Mouse (Mus musculus) heart, embryonic 13.5 days (tissue): ENCODE measurements around the gene Nup62. TPM values are rescaled to one million over a fixed set of nuclear protein-coding genes. Genes with fewer than 3 reads are reported as not detected.

Experiments
- ATAC-seq: fragments of 200-750 bp; cut with Nextera tagmentation; 2 replicates; pipeline ENCODE4 v1.8.0; 2017; ENCODE audit warnings: moderate TSS enrichment; ENCODE audit not compliant: insufficient number of reproducible peaks, low FRiP score, low TSS enrichment; ENCODE audit errors: extremely low read depth
- H3K27ac ChIP-seq: fragments of 300-500 bp; sonication (generic); replicated peaks from 2 replicates; pipeline ENCODE4 v1.5.1; 2015; ENCODE audit warnings: moderate library complexity, mild to moderate bottlenecking, inconsistent platforms
- H3K27me3 ChIP-seq: fragments of 300-500 bp; sonication (generic); replicated peaks from 2 replicates; pipeline ENCODE4 v1.6.1; 2015; ENCODE audit warnings: mild to moderate bottlenecking, inconsistent platforms
- H3K36me3 ChIP-seq: fragments of 300-500 bp; sonication (generic); 2 replicates; pipeline ENCODE4 v1.6.1; 2015; ENCODE audit warnings: mild to moderate bottlenecking, inconsistent platforms
- H3K4me1 ChIP-seq: fragments of 300-500 bp; sonication (generic); 2 replicates; pipeline ENCODE4 v1.6.1; 2015; ENCODE audit warnings: inconsistent platforms
- H3K4me2 ChIP-seq: fragments of 300-500 bp; sonication (generic); 2 replicates; pipeline ENCODE4 v1.6.1; 2015; ENCODE audit warnings: inconsistent platforms, mild to moderate bottlenecking, moderate library complexity
- H3K4me3 ChIP-seq: fragments of 300-500 bp; sonication (generic); 2 replicates; pipeline ENCODE4 v1.5.1; 2015; ENCODE audit warnings: moderate library complexity, mild to moderate bottlenecking, inconsistent platforms
- H3K9ac ChIP-seq: fragments of 300-500 bp; sonication (generic); 2 replicates; pipeline ENCODE4 v1.6.1; 2015; ENCODE audit warnings: inconsistent platforms, mild to moderate bottlenecking, moderate library complexity
- H3K9me3 ChIP-seq: fragments of 300-500 bp; sonication (generic); 2 replicates; pipeline ENCODE4 v1.6.1; 2016; ENCODE audit warnings: inconsistent platforms
- WGBS: fragments of 180-500 bp; shearing (Covaris S2); methylation state at CpG from one replicate; pipeline ENCODE4 v1.1.7; 2015; ENCODE audit warnings: mixed read lengths; 5-methylcytosine and 5-hydroxymethylcytosine counted together
- polyA plus RNA-seq: library from polyadenylated mRNA; unstranded; fragments of >200 nt; fragmentation: Nextera tagmentation; extraction: Ambion mirVana; gene quantifications from 2 replicates; pipeline ENCODE4 v1.2.1, GENCODE M21; 2015

Gene Nup62
- polyA plus RNA-seq, 1 experiment from 2014 or later = 77.5 TPM

- no peak overlapping the region for H3K9ac ChIP-seq
- peaks cover 23% of the 10 kb centered on the region for H3K4me1 ChIP-seq
- no peak for ATAC-seq
- H3K27me3 ChIP-seq = peaks cover 35% of the 10 kb centered on the region
- peaks cover 28% of the 10 kb centered on the region for H3K36me3 ChIP-seq
- H3K9me3 ChIP-seq = no peaks in the 10 kb centered on the region
- H3K4me2 ChIP-seq = no peak overlapping the region
- 82% methylated on average over 6 of the region's 6 CpGs for WGBS
- H3K27ac ChIP-seq = no peak overlapping the region
- no peak overlapping the region for H3K4me3 ChIP-seq
These were observed 22.2 kb downstream of the Nup62 start for GRCm38 (mm10) chr7:44838073-44838472.

- H3K27ac ChIP-seq = no peak overlapping the region
- no peaks in the 10 kb centered on the region for H3K9me3 ChIP-seq
- peaks cover 23% of the 10 kb centered on the region for H3K4me1 ChIP-seq
- peak overlapping the region; percentile 47 for H3K4me3 ChIP-seq
- peaks cover 35% of the 10 kb centered on the region for H3K27me3 ChIP-seq
- H3K9ac ChIP-seq = peak overlapping the region; percentile 77
- peak overlapping the region; percentile 74 for H3K4me2 ChIP-seq
- 32% methylated on average over 11 of the region's 11 CpGs for WGBS
- ATAC-seq = no peak
- H3K36me3 ChIP-seq = peaks cover 39% of the 10 kb centered on the region
These were observed 23.2 kb downstream of the Nup62 start for GRCm38 (mm10) chr7:44839171-44839490.

- Histone ChIP-seq H3K9me3 (no peaks in the 10 kb centered on the region), H3K4me3 (peak overlapping the region; percentile 47), H3K36me3 (peaks cover 44% of the 10 kb centered on the region), H3K9ac (peak overlapping the region; percentile 77), H3K27me3 (peaks cover 35% of the 10 kb centered on the region), H3K27ac (no peak overlapping the region), H3K4me1 (peaks cover 23% of the 10 kb centered on the region), H3K4me2 (peak overlapping the region; percentile 74)
- WGBS = 1% methylated on average over 58 of the region's 58 CpGs
- no peak; the same call in 1 of the 2 replicates for ATAC-seq
These were observed 23.8 kb downstream of the Nup62 start for GRCm38 (mm10) chr7:44839491-44840191.

GRCm38 (mm10) chr7:44840426-44840825 is 24.5 kb downstream of the Nup62 start:
- H3K27ac ChIP-seq = no peak overlapping the region
- H3K4me1 ChIP-seq = peaks cover 21% of the 10 kb centered on the region
- 57% methylated on average over 14 of the region's 14 CpGs for WGBS
- H3K27me3 ChIP-seq = peaks cover 35% of the 10 kb centered on the region
- peak overlapping the region; percentile 74; the same call in 1 of the 2 replicates for H3K4me2 ChIP-seq
- no peak for ATAC-seq
- H3K4me3 ChIP-seq = peak overlapping the region; percentile 47; the same call in 1 of the 2 replicates
- H3K36me3 ChIP-seq = peaks cover 52% of the 10 kb centered on the region
- H3K9ac ChIP-seq = no peak overlapping the region; the same call in 1 of the 2 replicates
- H3K9me3 ChIP-seq = no peaks in the 10 kb centered on the region

GRCm38 (mm10) chr7:44841825-44842463 is 26.1 kb downstream of the Nup62 start:
- ATAC-seq = no peak
- Histone ChIP-seq H3K4me1 (peaks cover 15% of the 10 kb centered on the region), H3K9ac (no peak overlapping the region), H3K4me3 (no peak overlapping the region), H3K27me3 (peaks cover 35% of the 10 kb centered on the region), H3K36me3 (peaks cover 67% of the 10 kb centered on the region), H3K4me2 (no peak overlapping the region), H3K27ac (no peak overlapping the region), H3K9me3 (no peaks in the 10 kb centered on the region)
- 86% methylated on average over 8 of the region's 8 CpGs for WGBS

GRCm38 (mm10) chr7:44845006-44845405 is 29.1 kb downstream of the Nup62 start:
- H3K27me3 ChIP-seq = peaks cover 20% of the 10 kb centered on the region
- WGBS = 93% methylated on average over 10 of the region's 10 CpGs
- no peak overlapping the region for H3K9ac ChIP-seq
- no peaks in the 10 kb centered on the region for H3K9me3 ChIP-seq
- no peak overlapping the region for H3K27ac ChIP-seq
- no peak overlapping the region for H3K4me2 ChIP-seq
- ATAC-seq = no peak
- peaks cover 16% of the 10 kb centered on the region for H3K4me1 ChIP-seq
- no peak overlapping the region for H3K4me3 ChIP-seq
- H3K36me3 ChIP-seq = peaks cover 67% of the 10 kb centered on the region

GRCm38 (mm10) chr7:44846804-44847203 is 30.9 kb downstream of the Nup62 start:
- Histone ChIP-seq H3K9ac (no peak overlapping the region), H3K27me3 (0 out of 2 replicates have a peak, but pooled peaks cover 5% of the 10 kb centered on the region), H3K27ac (no peak overlapping the region), H3K36me3 (peaks cover 59% of the 10 kb centered on the region), H3K4me2 (no peak overlapping the region), H3K4me1 (peaks cover 25% of the 10 kb centered on the region), H3K9me3 (no peaks in the 10 kb centered on the region), H3K4me3 (peak overlapping the region; percentile 8; the same call in 1 of the 2 replicates)
- 90% methylated on average over 7 of the region's 7 CpGs for WGBS
- ATAC-seq = no peak

GRCm38 (mm10) chr7:44847772-44848171 is 31.9 kb downstream of the Nup62 start:
- Histone ChIP-seq H3K36me3 (peaks cover 58% of the 10 kb centered on the region), H3K4me3 (peak overlapping the region; percentile 82), H3K9me3 (no peaks in the 10 kb centered on the region), H3K27me3 (no peaks in the 10 kb centered on the region), H3K4me1 (peaks cover 32% of the 10 kb centered on the region), H3K4me2 (peak overlapping the region; percentile 96), H3K9ac (peak overlapping the region; percentile 94), H3K27ac (peak overlapping the region; percentile 99; the same call in 1 of the 2 replicates)
- ATAC-seq = no peak
- WGBS = 72% methylated on average over 5 of the region's 5 CpGs

- WGBS = under 1% methylated on average over 54 of the region's 54 CpGs
- Histone ChIP-seq H3K4me3 (peak within 1 kb of the TSS; percentile 82), H3K27ac (peak within 1 kb of the TSS; percentile 99), H3K4me2 (peak within 1 kb of the TSS; percentile 96), H3K36me3 (peaks cover 53% of the 10 kb centered on the region), H3K4me1 (peaks cover 42% of the 10 kb centered on the region), H3K27me3 (no peaks in the 10 kb centered on the region), H3K9me3 (no peaks in the 10 kb centered on the region), H3K9ac (peak within 1 kb of the TSS; percentile 94)
- peak; percentile 81 for ATAC-seq
These were observed 32.9 kb downstream of the Nup62 start, which contains the start of the genes Akt1s1 and Tbc1d17 for GRCm38 (mm10) chr7:44848561-44849415. Akt1s1 (plus strand) TSS chr7:44848991. Tbc1d17 (minus strand) TSS chr7:44849079.

- H3K9me3 ChIP-seq = no peaks in the 10 kb centered on the region
- no peaks in the 10 kb centered on the region for H3K27me3 ChIP-seq
- H3K4me2 ChIP-seq = peak overlapping the region; percentile 96
- ATAC-seq = peak; percentile 53; the same call in 1 of the 2 replicates
- H3K9ac ChIP-seq = peak overlapping the region; percentile 94
- peaks cover 46% of the 10 kb centered on the region for H3K36me3 ChIP-seq
- H3K27ac ChIP-seq = peak overlapping the region; percentile 99
- peak overlapping the region; percentile 82 for H3K4me3 ChIP-seq
- peaks cover 47% of the 10 kb centered on the region for H3K4me1 ChIP-seq
- WGBS = under 1% methylated on average over 41 of the region's 41 CpGs
These were observed 33.7 kb downstream of the Nup62 start for GRCm38 (mm10) chr7:44849416-44850111.
